Mouse (Mus musculus): ENCODE measurements around the gene Lta. TPM values are rescaled to one million over a fixed set of nuclear protein-coding genes. Genes with fewer than 3 reads are reported as not detected.

Lta gene
- total and polyA plus RNA-seq, 3 experiments = not detected

- peak overlapping the region; percentile 66 for H3K4me3 ChIP-seq (ENCODE audit: low read depth, low read length)
- H3K27me3 ChIP-seq (ENCODE audit: insufficient read depth, low read length) = no peaks in the 10 kb centered on the region
- H3K4me1 ChIP-seq (ENCODE audit: insufficient read depth, low read depth, low read length) = peaks cover 62% of the 10 kb centered on the region
- DNase-seq (ENCODE audit: low spot score) = peak; percentile 72
- ATAC-seq (ENCODE audit: extremely low read depth, insufficient number of reproducible peaks, low FRiP score, poor library complexity, severe bottlenecking) = 0 out of 2 replicates have a peak, but pooled peaks have one; percentile 19
- H3K9me3 ChIP-seq (replicated peaks) = no peaks in the 10 kb centered on the region
- peaks cover 15% of the 10 kb centered on the region for H3K36me3 ChIP-seq (replicated peaks)
- no peak for TF ChIP-seq GATA2 (IDR thresholded peaks at IDR 0.05; ENCODE audit: borderline replicate concordance, low read depth, low read length)
- no peak for TF ChIP-seq GATA1 (IDR thresholded peaks at IDR 0.05; ENCODE audit: borderline replicate concordance, low read length)
Measured at GRCm38 (mm10) chr17:35185639-35186611, 19.2 kb downstream of the Lta start.

DNA sequence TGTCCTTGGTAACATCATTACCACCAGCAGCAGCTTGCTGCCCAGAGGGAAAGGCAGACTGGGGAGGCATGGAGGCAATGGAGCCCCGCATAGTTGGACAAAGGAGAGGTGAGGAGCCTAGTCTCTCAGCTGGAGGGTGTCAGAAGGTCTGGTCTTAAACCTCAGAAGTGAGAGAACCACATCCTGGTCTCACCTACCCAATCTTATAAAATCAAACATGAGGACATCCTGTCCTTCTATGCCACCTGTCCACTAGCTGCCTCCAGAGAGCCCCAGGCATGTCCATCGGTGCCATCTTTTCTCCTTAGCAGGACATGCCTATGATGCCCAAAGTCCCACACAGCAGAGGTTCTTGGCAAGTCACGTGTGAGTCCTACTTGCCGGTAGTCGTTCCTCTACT, 25.1 kb downstream of the Lta start:
- no peak for DNase-seq (ENCODE audit: low spot score)
- ATAC-seq (ENCODE audit: extremely low read depth, insufficient number of reproducible peaks, low FRiP score, poor library complexity, severe bottlenecking) = no peak
- peaks cover 31% of the 10 kb centered on the region for H3K4me1 ChIP-seq (ENCODE audit: insufficient read depth, low read depth, low read length)
- peaks cover 13% of the 10 kb centered on the region for H3K36me3 ChIP-seq (replicated peaks)
- no peak for TF ChIP-seq GATA2 (IDR thresholded peaks at IDR 0.05; ENCODE audit: borderline replicate concordance, low read depth, low read length)
- no peak for TF ChIP-seq CTCF (IDR thresholded peaks at IDR 0.05; ENCODE audit: low read depth, low read length)
- no peak overlapping the region for H3K4me3 ChIP-seq (ENCODE audit: low read depth, low read length)
- no peaks in the 10 kb centered on the region for H3K27me3 ChIP-seq (ENCODE audit: insufficient read depth, low read length)
- no peaks in the 10 kb centered on the region for H3K9me3 ChIP-seq (replicated peaks)

DNA sequence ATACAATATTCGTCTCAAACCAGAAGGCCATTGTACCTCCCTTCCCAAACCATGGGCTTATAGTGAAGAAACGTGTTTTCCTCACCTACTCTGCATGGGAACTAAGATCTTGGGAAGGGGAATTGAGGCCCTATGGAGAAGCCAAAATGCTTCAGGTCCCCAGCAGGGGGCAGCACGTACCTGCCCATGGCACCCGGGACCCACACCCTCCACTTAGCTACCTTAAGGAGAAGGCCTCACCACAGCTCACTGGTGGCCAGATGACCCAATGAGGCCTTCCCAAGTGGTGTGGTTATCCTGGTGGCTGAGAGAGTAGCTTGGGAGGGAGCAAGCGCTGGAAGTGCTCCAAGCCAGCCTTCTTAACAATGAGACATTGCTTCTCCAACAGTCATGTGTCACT, 26.6 kb downstream of the Lta start:
- Histone ChIP-seq H3K9me3 (replicated peaks) (no peaks in the 10 kb centered on the region), H3K27me3 (ENCODE audit: insufficient read depth, low read length) (peaks cover 5% of the 10 kb centered on the region), H3K4me3 (ENCODE audit: low read depth, low read length) (no peak overlapping the region; the same call in 1 of the 2 replicates), H3K36me3 (replicated peaks) (no peaks in the 10 kb centered on the region), H3K4me1 (ENCODE audit: insufficient read depth, low read depth, low read length) (peaks cover 33% of the 10 kb centered on the region)
- ATAC-seq (ENCODE audit: extremely low read depth, insufficient number of reproducible peaks, low FRiP score, poor library complexity, severe bottlenecking) (0 out of 2 replicates have a peak, but pooled peaks have one; percentile 28), DNase-seq (ENCODE audit: low spot score) (peak; percentile 70)
- TF ChIP-seq POLR2AphosphoS5 (IDR thresholded peaks at IDR 0.05; ENCODE audit: insufficient replicate concordance, low read depth, low read length) = no peak
- no peak for TF ChIP-seq TAL1 (conservative IDR thresholded peaks at IDR 0.05; ENCODE audit: low read depth, low read length)
- peak; percentile 89 for TF ChIP-seq CTCF (IDR thresholded peaks at IDR 0.05; ENCODE audit: low read depth, low read length)

DNA sequence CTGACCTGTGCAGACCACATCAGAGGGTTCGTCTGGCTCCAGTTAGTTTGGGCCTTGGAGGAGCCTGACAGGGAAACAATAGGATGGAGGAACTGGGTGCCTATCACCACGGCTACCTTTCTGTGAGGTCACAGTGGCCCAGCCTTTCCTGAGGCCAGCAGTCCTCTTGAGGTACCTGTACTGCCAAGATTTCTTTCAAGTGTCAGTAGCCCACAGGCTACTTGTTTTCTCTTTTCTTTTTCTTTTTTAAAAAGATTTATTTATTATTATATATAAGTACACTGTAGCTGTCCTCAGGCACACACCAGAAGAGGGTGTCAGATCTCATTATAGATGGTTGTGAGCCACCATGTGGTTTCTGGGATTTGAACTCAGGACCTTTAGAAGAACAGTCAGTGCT, 29.2 kb downstream of the Lta start, which contains the start of gene Aif1:
Gene Aif1, minus strand, starts transcription at position 101 of the 400 bp plus-strand sequence.
- DNase-seq (ENCODE audit: low spot score) (no peak), ATAC-seq (ENCODE audit: extremely low read depth, insufficient number of reproducible peaks, low FRiP score, poor library complexity, severe bottlenecking) (no peak)
- Histone ChIP-seq H3K27me3 (ENCODE audit: insufficient read depth, low read length) (peaks cover 23% of the 10 kb centered on the region), H3K9me3 (replicated peaks) (no peaks in the 10 kb centered on the region), H3K36me3 (replicated peaks) (no peaks in the 10 kb centered on the region), H3K4me3 (ENCODE audit: low read depth, low read length) (no peak within 1 kb of the TSS), H3K4me1 (ENCODE audit: insufficient read depth, low read depth, low read length) (peaks cover 46% of the 10 kb centered on the region)
- TF ChIP-seq GATA2 (IDR thresholded peaks at IDR 0.05; ENCODE audit: borderline replicate concordance, low read depth, low read length) = no peak
- no peak for TF ChIP-seq TAL1 (conservative IDR thresholded peaks at IDR 0.05; ENCODE audit: low read depth, low read length)
- no peak for TF ChIP-seq CTCF (IDR thresholded peaks at IDR 0.05; ENCODE audit: low read depth, low read length)
- TF ChIP-seq GATA1 (IDR thresholded peaks at IDR 0.05; ENCODE audit: borderline replicate concordance, low read length) = no peak
- TF ChIP-seq POLR2AphosphoS5 (IDR thresholded peaks at IDR 0.05; ENCODE audit: insufficient replicate concordance, low read depth, low read length) = no peak

- TF ChIP-seq GATA2 (IDR thresholded peaks at IDR 0.05; ENCODE audit: borderline replicate concordance, low read depth, low read length) (no peak), CTCF (IDR thresholded peaks at IDR 0.05; ENCODE audit: low read depth, low read length) (no peak), GATA1 (IDR thresholded peaks at IDR 0.05; ENCODE audit: borderline replicate concordance, low read length) (no peak), POLR2AphosphoS5 (IDR thresholded peaks at IDR 0.05; ENCODE audit: insufficient replicate concordance, low read depth, low read length) (no peak), TAL1 (conservative IDR thresholded peaks at IDR 0.05; ENCODE audit: low read depth, low read length) (no peak)
- H3K9me3 ChIP-seq (replicated peaks) = no peaks in the 10 kb centered on the region
- peaks cover 27% of the 10 kb centered on the region for H3K27me3 ChIP-seq (ENCODE audit: insufficient read depth, low read length)
- H3K4me3 ChIP-seq (ENCODE audit: low read depth, low read length) = no peak overlapping the region
- no peak for ATAC-seq (ENCODE audit: extremely low read depth, insufficient number of reproducible peaks, low FRiP score, poor library complexity, severe bottlenecking)
- peaks cover 46% of the 10 kb centered on the region for H3K4me1 ChIP-seq (ENCODE audit: insufficient read depth, low read depth, low read length)
- H3K36me3 ChIP-seq (replicated peaks) = no peaks in the 10 kb centered on the region
- DNase-seq (ENCODE audit: low spot score) = no peak
Measured at GRCm38 (mm10) chr17:35175382-35175781, 29.8 kb downstream of the Lta start.

DNA sequence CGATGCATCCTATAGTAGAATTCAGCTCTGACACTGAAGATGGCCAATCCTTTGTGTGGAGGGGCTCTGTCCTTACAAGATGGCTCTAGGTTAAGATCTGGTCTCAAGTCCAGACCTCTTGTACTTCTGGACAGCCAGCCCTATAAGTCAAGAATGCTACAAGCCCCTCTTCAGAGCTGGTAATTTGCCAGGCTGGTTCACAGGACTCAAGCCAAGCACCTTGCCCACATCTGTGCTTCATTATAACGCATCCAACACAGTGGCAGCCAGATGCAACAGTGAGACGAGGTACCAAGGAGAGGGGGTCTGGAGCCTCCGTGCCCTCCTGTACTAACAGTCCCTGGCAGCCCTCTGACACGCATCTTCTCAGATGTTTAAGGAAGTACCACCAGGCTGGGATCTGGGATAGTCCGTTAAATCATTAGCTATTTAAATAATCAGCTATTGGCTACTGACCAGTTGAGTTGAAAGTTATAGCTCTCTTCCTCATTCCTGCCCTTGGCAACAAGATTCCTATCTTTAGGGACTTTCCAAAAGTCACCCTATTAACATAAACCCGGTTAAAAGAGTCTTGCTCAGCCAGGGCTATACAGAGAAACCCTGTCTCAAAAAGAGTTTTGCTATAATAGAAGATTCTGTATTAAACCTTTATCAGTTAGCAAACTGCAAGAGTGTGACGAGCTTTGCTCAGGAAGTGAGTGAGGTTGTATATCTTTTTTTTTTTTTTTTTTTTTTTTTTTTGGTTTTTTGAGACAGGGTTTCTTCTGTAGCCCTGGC, 30.8 kb downstream of the Lta start:
- H3K27me3 ChIP-seq (ENCODE audit: insufficient read depth, low read length) = peaks cover 27% of the 10 kb centered on the region
- H3K4me1 ChIP-seq (ENCODE audit: insufficient read depth, low read depth, low read length) = peaks cover 46% of the 10 kb centered on the region
- ATAC-seq (ENCODE audit: extremely low read depth, insufficient number of reproducible peaks, low FRiP score, poor library complexity, severe bottlenecking) (peak; percentile 49), DNase-seq (ENCODE audit: low spot score) (no peak)
- H3K36me3 ChIP-seq (replicated peaks) = no peaks in the 10 kb centered on the region
- no peaks in the 10 kb centered on the region for H3K9me3 ChIP-seq (replicated peaks)
- TF ChIP-seq TAL1 (conservative IDR thresholded peaks at IDR 0.05; ENCODE audit: low read depth, low read length) (no peak), POLR2AphosphoS5 (IDR thresholded peaks at IDR 0.05; ENCODE audit: insufficient replicate concordance, low read depth, low read length) (no peak), CTCF (IDR thresholded peaks at IDR 0.05; ENCODE audit: low read depth, low read length) (no peak), GATA2 (IDR thresholded peaks at IDR 0.05; ENCODE audit: borderline replicate concordance, low read depth, low read length) (no peak), GATA1 (IDR thresholded peaks at IDR 0.05; ENCODE audit: borderline replicate concordance, low read length) (no peak)
- H3K4me3 ChIP-seq (ENCODE audit: low read depth, low read length) = peak overlapping the region; percentile 4; the same call in 1 of the 2 replicates
